Mouse (Mus musculus) bone marrow macrophage, adult 2 months (primary cell): ENCODE measurements at regions not wholly inside any gene's neighbourhood (a gene's known extent, or its start where the extent isn't known, plus 50 kb on each side); places are given as distances from the start of the nearest gene placed in this dataset.

ENCODE experiments used
- CTCF ChIP-seq: IDR thresholded peaks from 2 replicates; pipeline ENCODE4 v1.5.1; 2012; ENCODE audit warnings: low read depth, mild to moderate bottlenecking, low read length, moderate library complexity
- POLR2A ChIP-seq: IDR thresholded peaks from 2 replicates; pipeline ENCODE4 v1.6.1; 2012; ENCODE audit warnings: mild to moderate bottlenecking, low read depth, low read length, borderline replicate concordance

- TF ChIP-seq CTCF (no peak), POLR2A (no peak)
These were observed 96.5 kb upstream of the Ccn6 start for GRCm38 (mm10) chr10:39260061-39260460.
